Mouse (Mus musculus) left cerebral cortex, adult 18-20 months (tissue): ENCODE results near the gene Evl. TPM values are rescaled to one million over a fixed set of nuclear protein-coding genes. Genes with fewer than 3 reads are reported as not detected.
"Not testable (repeated sequence)": the region's sequence is repeated elsewhere in the genome, so short reads cannot be mapped to it uniquely, and the experiment has no call there.

Experiments used
- DNase-seq, 2 experiments: peaks; one replicate each; pipeline ENCODE4 v3.0.0; 2021 to 2022; ENCODE audit warnings: low spot score in 2 of 2, mixed read lengths in 1 of 2
- total RNA-seq, 2 experiments: library from RNA; stranded (reverse); gene quantifications; 2 replicates each; pipeline ENCODE4 v1.2.3; 2021

Evl gene
- total RNA-seq, 2 experiments from 2014 or later, result 241 to 261 TPM

- DNase-seq, result no peak
Observed at GRCm38 (mm10) chr12:108686926-108687325, 132.4 kb downstream of the Evl start.

DNA sequence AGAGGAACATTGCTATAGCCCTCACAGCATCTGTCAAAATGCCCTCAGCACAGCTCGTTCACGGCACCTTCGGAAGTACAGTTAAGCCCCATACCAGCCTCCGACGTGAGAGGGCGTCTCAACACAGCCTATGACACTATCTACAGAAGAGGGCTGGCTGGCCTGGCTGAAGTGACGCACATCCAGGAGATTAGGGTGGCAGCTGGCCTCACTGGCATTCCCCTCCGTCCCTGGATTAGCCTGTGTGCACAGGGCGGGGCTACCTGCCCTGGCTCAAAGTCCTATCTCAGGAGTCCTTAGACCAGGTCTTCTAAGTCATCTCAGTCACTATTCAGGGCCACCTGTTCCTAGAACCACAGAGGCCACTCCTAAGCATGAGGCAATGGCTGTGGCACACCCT, 134.6 kb downstream of the Evl start:
- no peak for DNase-seq

DNA sequence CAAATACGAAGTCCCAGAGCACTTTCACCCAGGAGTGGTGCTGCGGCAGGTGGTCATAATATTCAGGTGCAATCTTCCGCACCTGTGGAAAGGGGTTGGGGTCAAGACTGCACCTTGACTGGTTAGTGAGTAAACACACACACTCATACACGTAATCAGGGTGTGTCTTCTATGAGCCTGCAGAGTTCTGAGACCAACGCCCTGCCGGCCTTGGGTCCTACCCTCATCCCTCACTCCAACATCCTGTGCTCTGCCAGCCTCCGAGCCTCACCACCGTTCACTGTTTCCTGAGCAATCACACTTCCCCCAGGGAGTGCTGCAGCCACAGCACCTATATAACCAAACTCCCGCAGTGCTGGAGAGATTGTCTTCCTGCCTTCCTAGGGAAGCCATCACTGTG, 136.0 kb downstream of the Evl start:
- DNase-seq, result no peak

- DNase-seq, result no peak
Observed at GRCm38 (mm10) chr12:108693592-108693991, 139.1 kb downstream of the Evl start.

- no peak for DNase-seq
Observed at GRCm38 (mm10) chr12:108694223-108694622, 139.7 kb downstream of the Evl start.

GRCm38 (mm10) chr12:108698697-108699471, 144.4 kb downstream of the Evl start:
- DNase-seq, result no peak

DNA sequence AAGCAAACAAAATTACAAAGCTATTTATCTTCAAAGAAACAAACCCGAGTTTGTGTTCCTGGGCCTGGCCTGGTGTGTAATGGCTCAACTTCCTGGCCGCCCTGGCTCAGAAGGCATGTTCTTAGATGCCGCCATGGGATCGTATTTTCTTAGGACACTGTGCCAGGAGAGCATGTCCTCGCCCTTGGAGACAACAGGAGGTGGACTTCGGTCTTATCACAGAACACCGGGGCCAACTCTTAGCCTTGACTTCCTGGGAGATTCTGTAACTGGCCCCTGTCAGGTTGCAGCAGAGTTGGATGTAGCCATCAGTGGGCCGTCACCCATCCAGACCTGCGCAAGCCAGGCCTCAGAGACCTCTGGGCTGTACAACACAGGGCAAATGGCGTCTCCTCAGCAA, 145.1 kb downstream of the Evl start:
- no peak for DNase-seq

DNA sequence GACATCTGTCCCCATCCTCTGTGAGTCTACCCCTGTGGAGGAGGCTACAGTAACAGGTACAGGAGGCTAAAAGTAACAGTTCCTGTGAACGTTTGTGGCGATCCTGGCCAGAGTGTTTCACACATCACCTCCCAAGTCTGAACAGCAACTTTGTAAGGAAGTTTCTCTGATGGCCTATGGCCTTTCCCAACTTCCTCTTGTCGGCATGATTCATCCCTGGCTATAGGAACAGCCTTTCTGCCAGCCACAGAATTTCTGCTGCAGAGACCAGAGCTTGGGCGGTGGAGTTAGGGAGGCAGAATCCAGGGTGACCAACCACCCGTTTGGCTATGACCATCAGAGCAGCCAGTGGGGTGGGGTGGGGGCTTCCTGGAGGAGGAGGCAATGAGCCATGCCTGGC, 145.5 kb downstream of the Evl start:
- no peak for DNase-seq

- DNase-seq, result no peak
Observed at GRCm38 (mm10) chr12:108701221-108701620, 146.7 kb downstream of the Evl start.

DNA sequence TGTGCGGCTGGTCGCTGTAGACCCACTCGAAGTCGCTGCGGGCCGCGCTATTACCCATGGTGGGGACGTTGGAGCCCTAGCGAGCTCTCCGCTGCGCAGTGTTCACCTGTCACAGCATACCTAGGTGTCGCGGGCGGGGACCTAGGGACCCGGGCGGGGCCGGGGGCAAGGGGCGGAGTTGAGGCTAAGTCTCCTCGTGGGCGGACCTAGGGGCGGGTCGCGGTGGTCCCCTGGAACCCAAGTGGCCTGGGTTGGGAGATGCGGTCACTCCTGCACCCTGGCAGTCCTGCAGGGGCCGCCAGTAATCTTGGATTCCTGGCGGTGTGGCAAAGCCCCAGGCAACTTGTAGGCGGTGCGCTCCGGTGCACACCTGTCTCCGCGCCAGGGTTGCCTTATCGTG, 147.7 kb downstream of the Evl start, which contains the start of gene Degs2:
TSS of gene Degs2 (minus strand) at position 131 of the 400 bp plus-strand sequence.
- DNase-seq, result no peak

GRCm38 (mm10) chr12:108705486-108705885, 151.0 kb downstream of the Evl start:
- no peak for DNase-seq

DNA sequence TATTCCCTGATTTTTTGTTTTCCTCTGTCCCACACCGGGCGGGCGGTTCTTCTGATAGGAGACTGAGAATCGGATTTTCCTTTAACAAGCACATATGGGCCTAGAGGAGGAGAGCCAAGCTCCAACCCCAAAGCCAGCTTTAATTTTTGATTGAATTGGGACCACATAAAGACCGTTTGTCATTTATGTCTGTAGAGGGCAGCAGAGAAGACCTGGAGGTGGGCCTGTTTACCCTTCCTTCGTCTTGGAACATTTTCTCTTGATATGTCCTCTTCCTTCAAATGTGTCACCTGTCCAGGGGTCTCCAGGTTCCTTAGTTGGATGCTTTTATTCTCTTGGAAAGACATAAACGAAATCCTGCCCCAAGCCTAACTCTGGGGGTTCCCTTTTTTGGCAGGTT, 151.6 kb downstream of the Evl start:
- no peak for DNase-seq

DNA sequence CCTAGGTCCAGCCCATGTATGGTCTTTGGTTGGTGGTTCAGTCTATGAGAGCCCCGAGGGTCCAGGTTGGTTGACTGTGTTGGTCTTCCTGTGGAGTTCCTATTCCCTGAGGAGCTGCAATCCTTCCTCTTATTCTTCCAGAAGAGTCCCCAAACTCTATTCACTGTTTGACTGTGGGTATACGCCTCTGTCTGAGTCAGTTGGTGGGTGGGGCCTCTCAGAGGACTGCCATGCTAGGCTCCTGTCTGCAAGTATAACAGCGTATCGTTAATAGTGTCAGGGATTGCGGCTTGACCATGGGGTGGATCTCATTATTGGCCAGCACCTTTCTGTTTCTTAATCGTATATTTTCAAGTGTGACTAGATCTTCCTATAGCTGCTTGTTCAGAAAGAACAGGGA, 154.9 kb downstream of the Evl start:
- no peak for DNase-seq

DNA sequence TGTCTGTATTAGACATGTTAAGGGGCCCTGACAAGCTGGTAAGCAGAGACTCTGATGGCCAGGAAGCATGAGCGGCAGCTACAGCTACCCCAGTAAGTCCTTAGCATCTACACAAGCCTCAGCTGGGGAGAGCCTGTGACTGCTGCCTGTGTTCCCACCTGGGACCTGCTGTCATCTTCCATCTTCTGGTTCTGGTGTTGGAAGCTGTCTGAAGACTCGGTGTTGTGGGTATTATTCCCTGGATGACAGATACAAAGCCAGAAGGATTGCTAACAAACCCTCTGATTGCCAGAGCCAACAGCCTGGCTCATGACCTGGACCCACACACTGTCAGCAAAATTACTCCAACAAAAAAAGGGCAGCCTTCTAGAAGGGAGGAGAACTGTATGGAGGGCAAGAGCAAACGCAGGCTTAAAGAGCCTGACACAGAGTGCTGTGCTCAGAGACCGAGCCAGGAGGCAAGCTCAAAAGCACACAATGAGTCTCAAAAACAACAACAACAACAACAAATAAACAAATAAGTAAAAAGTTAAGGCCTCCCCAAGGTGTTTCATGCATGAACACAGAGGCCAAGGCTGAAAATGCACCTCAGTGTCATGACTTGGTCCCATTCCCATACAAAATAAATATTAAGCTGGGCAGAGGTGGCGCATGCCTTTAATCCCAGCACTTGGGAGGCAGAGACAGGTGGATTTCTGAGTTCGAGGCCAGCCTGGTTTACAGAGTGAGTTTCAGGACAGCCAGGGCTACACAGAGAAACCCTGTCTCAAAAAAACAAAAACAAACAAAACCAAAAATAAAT, 155.6 kb downstream of the Evl start:
- DNase-seq, result no peak

DNA sequence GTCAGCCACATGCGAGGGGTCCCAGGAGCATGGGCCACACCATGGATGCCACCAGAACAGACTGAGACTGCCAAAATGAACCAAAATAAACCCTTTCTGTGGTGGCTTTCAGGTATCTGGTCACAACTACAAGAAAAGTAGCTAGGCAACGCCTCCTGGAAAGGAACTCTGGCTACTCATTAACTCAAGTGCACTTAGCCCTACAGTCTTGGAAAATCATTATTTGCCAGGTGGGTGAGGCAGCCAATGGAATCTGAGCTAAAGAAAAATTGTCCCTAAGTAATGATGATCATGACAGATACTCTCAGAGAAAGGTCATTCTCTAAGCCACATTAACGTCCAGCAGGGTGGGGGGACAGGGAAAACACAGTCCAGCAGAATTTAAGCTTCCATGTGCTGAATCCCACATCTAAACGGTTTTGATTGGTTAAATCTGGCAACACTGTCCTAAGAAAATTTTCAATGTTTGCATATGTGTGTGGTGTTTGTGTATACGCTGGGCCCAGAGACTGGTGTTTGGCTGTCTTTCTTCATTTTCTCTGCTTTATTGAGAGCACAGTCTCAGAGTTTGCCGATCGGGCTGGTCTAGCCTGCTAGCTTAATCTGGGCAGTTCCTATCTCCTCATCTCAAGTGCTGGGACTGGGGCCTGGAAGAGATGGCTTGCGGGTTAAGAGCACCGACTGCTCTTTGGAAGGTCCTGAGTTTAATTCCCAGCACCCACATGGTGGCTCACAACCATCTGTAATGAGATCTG, 156.5 kb downstream of the Evl start:
- no peak for DNase-seq

GRCm38 (mm10) chr12:108712481-108712880, 158.0 kb downstream of the Evl start:
- DNase-seq, result no peak

- not testable (repeated sequence) for DNase-seq
Observed at GRCm38 (mm10) chr12:108713972-108714371, 159.5 kb downstream of the Evl start.

DNA sequence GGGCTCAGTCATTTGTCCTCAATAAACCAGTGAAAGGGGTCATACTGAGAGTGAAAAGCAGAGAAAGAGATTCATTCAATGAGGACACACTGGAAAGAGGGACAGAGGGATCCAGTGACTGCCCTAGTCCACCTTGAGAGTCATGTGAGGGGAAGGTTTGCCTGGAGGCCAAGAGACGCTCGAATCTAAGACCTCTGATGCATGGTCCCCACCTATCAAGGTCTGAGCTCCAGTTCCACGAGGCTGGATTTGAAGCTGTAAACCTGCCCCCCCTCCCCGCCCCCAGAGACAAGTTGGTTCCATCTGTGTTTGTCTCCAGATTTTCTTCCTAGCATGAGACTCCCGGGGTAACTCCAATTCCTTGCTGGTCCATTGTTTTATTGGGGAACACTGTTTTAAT, 161.3 kb downstream of the Evl start:
- DNase-seq, result no peak

- no peak for DNase-seq
Observed at GRCm38 (mm10) chr12:108718485-108718884, 164.0 kb downstream of the Evl start.

DNA sequence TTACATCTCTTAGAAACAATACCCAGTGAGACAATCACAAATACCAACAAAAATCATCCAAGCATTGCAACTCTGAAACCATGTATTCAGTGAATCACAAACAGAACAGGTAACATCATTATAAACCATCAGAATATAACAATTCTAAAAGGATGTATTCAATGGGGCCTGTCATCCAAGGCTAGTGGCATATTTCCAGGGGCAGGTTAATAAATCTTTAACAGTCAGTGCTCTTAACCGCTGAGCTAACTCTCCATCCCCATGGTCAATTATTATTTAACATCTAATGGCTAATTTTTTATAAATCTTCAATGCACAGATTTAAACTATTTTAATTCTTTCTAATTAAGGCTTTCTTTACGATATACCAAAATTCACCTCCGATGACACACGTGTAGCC, 167.9 kb downstream of the Evl start:
- no peak for DNase-seq

DNA sequence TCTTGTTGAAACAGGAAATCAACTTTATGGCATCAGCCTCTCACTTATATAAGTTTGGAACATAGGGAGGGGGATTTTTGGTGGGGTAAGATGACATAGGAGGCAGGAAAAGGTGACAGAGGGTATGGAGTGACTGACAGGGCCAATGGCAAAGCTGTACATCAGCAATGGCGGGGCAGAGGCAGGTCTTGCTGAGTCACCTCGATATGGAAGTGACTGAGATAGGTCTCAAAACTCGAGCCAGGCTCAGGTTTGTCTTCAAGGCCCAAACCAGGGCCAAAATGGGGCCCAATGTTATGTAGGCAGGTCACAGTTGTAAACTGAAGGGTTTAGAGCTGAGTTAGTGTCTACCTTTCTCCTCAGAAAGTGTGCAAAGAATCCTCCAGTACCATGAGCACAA, 169.3 kb downstream of the Evl start:
- no peak for DNase-seq

DNA sequence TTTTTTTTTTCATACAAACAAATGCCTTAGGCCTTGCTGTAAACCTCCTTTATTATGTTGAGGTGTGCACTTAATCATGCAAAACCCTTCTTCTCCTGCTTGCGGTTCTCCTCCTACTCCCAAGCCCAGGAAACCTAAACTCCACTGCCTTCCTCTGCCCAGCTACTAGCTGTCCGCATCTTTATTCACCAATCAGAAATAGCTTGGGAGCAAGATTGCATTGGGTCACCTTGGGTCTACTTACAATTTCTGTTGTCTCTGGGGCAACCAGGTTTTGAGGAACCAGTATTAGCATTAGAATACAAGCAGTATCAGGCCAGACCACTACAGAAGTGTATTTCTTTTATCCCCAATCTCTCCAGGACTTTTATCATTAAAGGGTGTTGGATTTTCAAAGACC, 179.9 kb downstream of the Evl start:
- no peak for DNase-seq
